Mouse (Mus musculus): ENCODE measurements around the gene Zfp213. TPM values are rescaled to one million over a fixed set of nuclear protein-coding genes. Genes with fewer than 3 reads are reported as not detected.
"Not testable (repeated sequence)": the region's sequence is repeated elsewhere in the genome, so short reads cannot be mapped to it uniquely, and the experiment has no call there.

The Zfp213 gene
- 1 to 10 TPM; 4.9 to 5.8 TPM for total RNA-seq (2021)
- long read RNA-seq, experiment 1, transcript Zfp213-201 (6 exons, 2,686 nt): major isoform, 14 of 17 reads
- long read RNA-seq, experiment 1, partial matches to known transcripts: 0 of 17 reads
- long read RNA-seq, experiment 1, other reads (novel, unspliced or antisense): 3 of 17 reads
- long read RNA-seq, experiment 2, transcript Zfp213-201 (6 exons, 2,686 nt): major isoform, 17 of 20 reads
- long read RNA-seq, experiment 2, partial matches to known transcripts: 0 of 20 reads
- long read RNA-seq, experiment 2, other reads (novel, unspliced or antisense): 3 of 20 reads

- intact Hi-C loops (cut with DNase I): no loop called here
- peak; percentile 97 for DNase-seq
Observed at GRCm38 (mm10) chr17:23563595-23564367, at the start of gene Zfp213. Gene Zfp213, minus strand, starts transcription at chr17:23564238.

- intact Hi-C loops (cut with DNase I): loop anchor here (2.0 kb wide), 1 partner anchor 40 kb away; no protein-coding TSS in a partner anchor
- DNase-seq: peak; percentile 55 to 67
Observed at GRCm38 (mm10) chr17:23610361-23610800, 46.3 kb upstream of the Zfp213 start.

- no peak for DNase-seq
- intact Hi-C loops (cut with DNase I): loop anchor here (2.0 kb wide), 1 partner anchor 39 kb away; no protein-coding TSS in a partner anchor
Observed at GRCm38 (mm10) chr17:23609612-23610011, 45.6 kb upstream of the Zfp213 start.

- no peak for DNase-seq
- intact Hi-C loops (cut with DNase I): no loop called here
Observed at GRCm38 (mm10) chr17:23605220-23605619, 41.2 kb upstream of the Zfp213 start.

GRCm38 (mm10) chr17:23604394-23604793, 40.4 kb upstream of the Zfp213 start:
- DNase-seq: no peak
- intact Hi-C loops (cut with DNase I): loop anchor here (5.0 kb wide), 1 partner anchor 37 kb away; no protein-coding TSS in a partner anchor

- intact Hi-C loops (cut with DNase I): loop anchor here (5.0 kb wide), 1 partner anchor 36 kb away; no protein-coding TSS in a partner anchor
- no peak for DNase-seq
Observed at GRCm38 (mm10) chr17:23603542-23603941, 39.5 kb upstream of the Zfp213 start.

GRCm38 (mm10) chr17:23603077-23603476, 39.0 kb upstream of the Zfp213 start:
- DNase-seq: no peak
- intact Hi-C loops (cut with DNase I): loop anchor here (5.0 kb wide), 1 partner anchor 36 kb away; no protein-coding TSS in a partner anchor

GRCm38 (mm10) chr17:23601836-23602585, 38.0 kb upstream of the Zfp213 start:
- intact Hi-C loops (cut with DNase I): loop anchor here (5.0 kb wide), 1 partner anchor 35 kb away; no protein-coding TSS in a partner anchor

GRCm38 (mm10) chr17:23600641-23601622, 36.9 kb upstream of the Zfp213 start, which contains the start of gene Zscan10:
Gene Zscan10, plus strand, starts transcription at chr17:23600856.
- intact Hi-C loops (cut with DNase I): loop anchor here (5.0 kb wide), 1 partner anchor 34 kb away; no protein-coding TSS in a partner anchor
- DNase-seq: no peak

More at GRCm38 (mm10) chr17:23601836-23602585, 38.0 kb upstream of the Zfp213 start:
- DNase-seq: no peak

- DNase-seq: no peak
- intact Hi-C loops (cut with DNase I): loop anchor here (5.0 kb wide), 1 partner anchor 32 kb away; no protein-coding TSS in a partner anchor
Observed at GRCm38 (mm10) chr17:23599605-23600063, 35.6 kb upstream of the Zfp213 start.

GRCm38 (mm10) chr17:23598582-23599552, 34.8 kb upstream of the Zfp213 start, which contains the start of gene Zfp13:
Gene Zfp13, minus strand, starts transcription at chr17:23599487.
- intact Hi-C loops (cut with DNase I): no loop called here
- DNase-seq: peak; percentile 80 to 86

GRCm38 (mm10) chr17:23595139-23595538, 31.1 kb upstream of the Zfp213 start:
- DNase-seq; intact Hi-C loops (cut with DNase I): not testable (repeated sequence)

GRCm38 (mm10) chr17:23592926-23593300, 28.9 kb upstream of the Zfp213 start:
- no peak for DNase-seq
- intact Hi-C loops (cut with DNase I): no loop called here

- intact Hi-C loops (cut with DNase I): no loop called here
- peak; percentile 89 to 93 for DNase-seq
Observed at GRCm38 (mm10) chr17:23592208-23592925, 28.3 kb upstream of the Zfp213 start.

- intact Hi-C loops (cut with DNase I): no loop called here
- no peak for DNase-seq
Observed at GRCm38 (mm10) chr17:23587253-23587652, 23.2 kb upstream of the Zfp213 start.

- peak; percentile 28 to 70 for DNase-seq
Observed at GRCm38 (mm10) chr17:23585721-23586491, 21.9 kb upstream of the Zfp213 start.

More at GRCm38 (mm10) chr17:23585721-23586491, 21.9 kb upstream of the Zfp213 start:
- intact Hi-C loops (cut with DNase I): no loop called here
